Mouse (Mus musculus) erythroblast, embryonic 14.5 days (primary cell): Measurements from ENCODE around the gene Nckap5.

Source experiments
- GATA1 ChIP-seq: IDR thresholded peaks from 2 replicates; pipeline ENCODE4 v1.6.1; 2012; ENCODE audit warnings: low read length, inconsistent platforms, mixed read lengths
- TAL1 ChIP-seq: IDR thresholded peaks from 3 replicates; pipeline ENCODE4 v1.6.1; 2012; ENCODE audit warnings: low read length, inconsistent platforms, mixed read lengths

DNA sequence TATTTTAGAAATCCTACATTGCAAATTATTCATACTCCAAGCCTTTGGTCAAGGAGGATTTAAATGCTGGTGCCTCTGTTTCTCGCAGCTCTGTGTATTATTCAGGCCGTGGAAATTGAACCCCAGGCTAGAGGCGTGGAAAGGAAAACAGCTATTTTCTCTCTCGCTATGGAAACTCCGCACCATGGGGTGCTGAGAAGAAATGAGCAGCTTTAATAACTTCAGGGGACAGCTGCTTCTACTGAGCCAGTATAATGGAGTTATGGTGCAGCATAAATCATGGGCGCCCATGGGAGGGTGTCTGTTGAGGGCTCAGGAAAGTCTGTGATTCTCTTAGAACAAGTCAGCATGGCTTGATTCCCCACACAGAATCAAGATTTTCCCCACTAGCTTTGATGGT lies 79.5 kb downstream of the Nckap5 start:
- TF ChIP-seq GATA1 (no peak), TAL1 (no peak)
